Mouse (Mus musculus) E14TG2a.4 (cell line): ENCODE measurements at regions not wholly inside any gene's neighbourhood (a gene's known extent, or its start where the extent isn't known, plus 50 kb on each side); places are given as distances from the start of the nearest gene placed in this dataset.

ENCODE experiments used
- H3K27me3 ChIP-seq: 2 replicates; pipeline ENCODE4 v1.6.1; 2014; ENCODE audit warnings: low read length, control low read depth; ENCODE audit not compliant: insufficient read depth
- H3K36me3 ChIP-seq: 2 replicates; pipeline ENCODE4 v1.6.1; 2014; ENCODE audit warnings: low read length, control low read depth; ENCODE audit not compliant: insufficient read depth
- H3K4me1 ChIP-seq: replicated peaks from 2 replicates; pipeline ENCODE4 v1.6.1; 2014; ENCODE audit warnings: low read depth, low read length, control low read depth
- H3K4me3 ChIP-seq: replicated peaks from 2 replicates; pipeline ENCODE4 v1.5.1; 2014; ENCODE audit warnings: mild to moderate bottlenecking, low read length
- H3K9me3 ChIP-seq: 2 replicates; pipeline ENCODE4 v1.6.1; 2014; ENCODE audit warnings: low read length, control low read depth
- CTCF ChIP-seq: conservative IDR thresholded peaks from 2 replicates; pipeline ENCODE4 v1.5.1; 2014; ENCODE audit warnings: low read length
- NANOG ChIP-seq: IDR thresholded peaks from 2 replicates; pipeline ENCODE4 v1.6.1; 2014; ENCODE audit warnings: borderline replicate concordance, low read length, mixed read lengths
- POU5F1 ChIP-seq: IDR thresholded peaks from 2 replicates; pipeline ENCODE4 v1.6.1; 2014; ENCODE audit warnings: low read length, borderline replicate concordance

DNA sequence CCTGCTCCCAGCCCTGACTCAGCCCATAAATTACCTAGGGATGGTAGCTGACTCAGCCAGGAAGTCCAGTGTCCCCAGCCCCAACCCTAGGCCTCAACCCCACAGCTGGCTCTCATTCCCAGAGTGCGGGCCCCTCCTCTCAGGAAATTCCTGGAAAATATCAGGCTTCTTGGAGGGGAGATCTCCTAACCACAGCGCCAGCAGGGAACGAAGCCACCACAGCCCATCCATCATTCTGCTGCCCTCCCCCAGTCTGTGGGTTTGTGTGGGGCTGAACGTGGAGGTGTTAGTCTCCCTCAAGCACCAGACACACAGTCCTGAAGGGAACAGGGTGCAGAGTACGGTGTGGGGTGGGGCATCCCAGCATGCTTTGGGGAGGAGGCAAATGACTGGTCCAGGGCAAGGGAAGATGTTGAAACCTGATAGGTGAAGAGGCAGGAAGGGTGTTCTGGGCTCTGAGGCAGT lies 143.2 kb downstream of the Zfp36l2 start:
- H3K4me1 ChIP-seq: peaks cover 11% of the 10 kb centered on the region
- H3K36me3 ChIP-seq: no peaks in the 10 kb centered on the region
- H3K27me3 ChIP-seq: no peaks in the 10 kb centered on the region
- H3K9me3 ChIP-seq: peaks cover 55% of the 10 kb centered on the region
- TF ChIP-seq POU5F1 (no peak), CTCF (no peak), NANOG (no peak)
- H3K4me3 ChIP-seq: no peak overlapping the region

DNA sequence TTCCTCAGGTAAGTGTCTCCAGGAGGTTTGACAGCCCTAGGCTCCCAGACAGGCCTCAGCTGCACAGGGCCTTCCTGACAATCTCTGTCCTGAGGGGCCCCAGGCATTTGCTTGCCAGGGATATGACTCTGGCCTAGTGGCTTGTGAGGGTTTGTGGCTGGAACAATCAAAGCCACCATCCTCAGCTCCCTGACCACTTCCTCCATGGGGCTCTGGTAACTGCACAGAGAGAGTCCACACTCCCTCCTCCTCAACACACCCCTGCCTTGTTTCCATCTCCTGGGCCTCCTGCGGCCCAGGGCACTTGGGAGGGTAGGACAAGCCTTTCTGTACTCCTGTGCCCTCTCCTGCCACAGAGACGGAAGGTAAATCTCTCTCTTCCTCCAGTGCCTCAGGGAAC lies 144.6 kb downstream of the Zfp36l2 start:
- TF ChIP-seq CTCF (no peak), NANOG (no peak), POU5F1 (no peak)
- Histone ChIP-seq H3K4me3 (0 out of 2 replicates have a peak overlapping the region, but pooled peaks have one; percentile 1), H3K9me3 (peaks cover 69% of the 10 kb centered on the region), H3K27me3 (no peaks in the 10 kb centered on the region), H3K36me3 (no peaks in the 10 kb centered on the region), H3K4me1 (peaks cover 11% of the 10 kb centered on the region)

DNA sequence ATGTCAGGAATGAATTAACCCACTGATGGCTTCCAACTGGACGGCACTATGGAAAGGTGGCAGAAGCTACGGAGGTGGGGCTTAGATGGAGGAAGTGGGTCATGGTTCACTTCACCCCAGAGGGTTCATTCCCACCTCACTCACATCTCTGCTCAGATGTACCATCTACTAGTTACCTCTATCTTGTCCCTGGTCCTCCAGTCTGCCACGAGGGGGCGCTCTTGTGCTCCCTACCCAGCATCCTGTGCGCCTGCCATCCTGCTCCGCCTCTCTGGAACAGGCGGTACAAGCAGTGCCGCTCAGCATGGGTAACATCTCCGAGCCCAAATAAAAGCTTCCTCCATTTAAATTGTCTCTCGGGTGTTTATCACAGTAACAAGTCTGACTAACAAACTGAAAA lies 148.3 kb downstream of the Zfp36l2 start:
- 0 out of 2 replicates have a peak, but pooled peaks cover 3% of the 10 kb centered on the region for H3K4me1 ChIP-seq
- peaks cover 79% of the 10 kb centered on the region for H3K9me3 ChIP-seq
- 0 out of 2 replicates have a peak, but pooled peaks cover 2% of the 10 kb centered on the region for H3K27me3 ChIP-seq
- H3K4me3 ChIP-seq: no peak overlapping the region
- no peaks in the 10 kb centered on the region for H3K36me3 ChIP-seq
- no peak for TF ChIP-seq NANOG
- TF ChIP-seq POU5F1: no peak
- TF ChIP-seq CTCF: no peak

DNA sequence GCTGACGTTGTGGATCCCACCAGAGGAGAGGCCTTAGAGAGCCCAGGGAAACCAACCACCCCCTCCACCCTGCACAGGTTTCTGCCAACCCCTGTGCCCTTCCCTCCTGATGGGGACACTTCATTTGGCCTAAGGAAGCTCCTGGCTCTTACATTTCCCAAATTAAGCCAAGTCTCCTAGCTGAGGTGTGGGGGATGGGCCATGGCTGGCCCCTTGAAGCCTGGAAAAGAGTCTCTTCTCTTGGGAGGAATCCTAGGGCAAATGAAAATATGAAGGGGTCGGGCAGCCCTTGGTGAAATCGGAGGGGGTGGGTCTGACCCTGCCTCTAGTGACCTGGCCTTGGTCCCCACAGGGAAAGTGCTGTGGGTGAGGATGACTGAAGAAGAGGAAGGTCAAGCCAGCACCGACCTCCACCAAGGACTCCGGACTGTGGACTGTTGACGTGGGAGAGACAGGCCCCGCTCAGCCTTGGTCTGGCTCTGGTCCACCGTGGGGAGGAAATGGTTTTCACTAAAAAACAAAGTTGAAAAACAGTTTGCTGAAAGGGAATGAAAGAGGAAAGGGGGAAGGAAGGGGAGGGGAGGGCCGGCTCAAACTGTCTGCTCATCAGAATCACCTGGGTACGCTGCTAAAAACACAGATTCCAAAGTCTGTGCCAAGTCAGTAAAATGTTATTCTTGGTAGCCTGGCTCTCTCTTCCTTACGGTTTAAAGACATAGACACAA lies 150.0 kb downstream of the Zfp36l2 start:
- TF ChIP-seq CTCF (no peak), NANOG (no peak), POU5F1 (no peak)
- H3K36me3 ChIP-seq: no peaks in the 10 kb centered on the region
- no peak overlapping the region for H3K4me3 ChIP-seq
- H3K9me3 ChIP-seq: peaks cover 63% of the 10 kb centered on the region
- peaks cover 7% of the 10 kb centered on the region; the same call in 1 of the 2 replicates for H3K27me3 ChIP-seq
- 0 out of 2 replicates have a peak, but pooled peaks cover 12% of the 10 kb centered on the region for H3K4me1 ChIP-seq

DNA sequence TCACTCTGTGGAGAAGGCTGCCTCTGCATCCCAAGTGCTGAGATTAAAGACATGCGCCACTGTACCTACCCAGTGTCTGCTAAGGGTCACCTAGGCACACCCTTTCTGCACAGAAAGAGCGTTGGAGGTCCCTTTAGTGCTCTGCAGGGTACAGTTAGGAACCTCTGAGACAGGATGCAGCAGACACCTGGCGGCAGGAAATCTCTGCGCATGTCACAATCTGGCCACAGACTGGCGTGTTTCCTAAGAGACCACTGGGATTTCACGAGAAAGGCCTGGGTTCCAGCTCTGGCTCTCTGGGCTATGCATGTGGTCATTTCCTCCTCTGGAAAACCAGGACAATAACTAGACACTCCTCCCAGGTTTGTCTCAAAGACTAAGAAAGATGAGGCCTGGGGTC lies 151.7 kb downstream of the Zfp36l2 start:
- H3K4me3 ChIP-seq: no peak overlapping the region
- H3K36me3 ChIP-seq: no peaks in the 10 kb centered on the region
- H3K4me1 ChIP-seq: 0 out of 2 replicates have a peak, but pooled peaks cover 15% of the 10 kb centered on the region
- TF ChIP-seq CTCF (no peak), POU5F1 (no peak), NANOG (no peak)
- peaks cover 20% of the 10 kb centered on the region for H3K27me3 ChIP-seq
- H3K9me3 ChIP-seq: peaks cover 46% of the 10 kb centered on the region

DNA sequence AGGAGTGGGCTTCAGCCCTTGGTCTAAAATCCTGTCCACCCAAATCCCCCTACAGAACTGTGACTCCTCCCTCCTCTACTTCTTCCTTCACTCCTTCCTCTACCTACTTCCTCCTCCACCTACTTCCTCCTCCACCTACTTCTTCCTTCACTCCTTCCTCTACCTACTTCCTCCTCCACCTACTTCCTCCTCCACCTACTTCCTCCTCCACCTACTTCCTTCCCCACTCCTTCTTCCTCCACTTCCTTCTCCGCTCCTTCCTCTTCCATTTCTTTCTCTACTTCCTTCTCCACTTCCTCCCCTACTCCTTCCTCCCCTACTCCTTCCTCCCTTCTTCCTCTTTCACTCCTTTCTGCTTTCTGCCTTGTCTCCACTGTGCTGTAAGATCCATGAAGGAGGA lies 152.9 kb downstream of the Zfp36l2 start:
- Histone ChIP-seq H3K4me3 (no peak overlapping the region), H3K9me3 (peaks cover 33% of the 10 kb centered on the region), H3K36me3 (no peaks in the 10 kb centered on the region), H3K4me1 (0 out of 2 replicates have a peak, but pooled peaks cover 15% of the 10 kb centered on the region), H3K27me3 (peaks cover 23% of the 10 kb centered on the region)
- TF ChIP-seq NANOG (no peak), CTCF (no peak), POU5F1 (no peak)

DNA sequence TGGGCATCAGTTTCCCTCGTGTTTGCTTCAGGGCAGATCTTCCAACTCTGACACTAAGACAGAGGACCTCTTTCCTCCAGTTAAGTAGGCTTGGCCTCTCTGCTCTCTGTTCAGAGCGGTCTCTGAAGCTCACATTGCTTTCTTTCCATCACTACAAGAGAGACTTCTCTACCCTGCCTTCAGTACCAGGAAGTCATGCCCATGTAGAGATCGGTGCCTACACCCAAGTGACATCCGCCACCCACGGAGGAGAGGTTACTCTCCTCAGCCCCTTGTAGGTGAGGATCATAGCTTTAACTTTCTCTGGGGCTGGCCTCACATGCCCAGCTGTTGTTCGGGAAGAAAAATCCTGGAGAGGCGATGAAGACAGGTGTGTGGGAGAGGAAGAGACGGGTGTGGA lies 155.3 kb downstream of the Zfp36l2 start:
- Histone ChIP-seq H3K27me3 (peaks cover 39% of the 10 kb centered on the region), H3K36me3 (no peaks in the 10 kb centered on the region), H3K9me3 (peaks cover 10% of the 10 kb centered on the region), H3K4me1 (peaks cover 36% of the 10 kb centered on the region), H3K4me3 (no peak overlapping the region)
- TF ChIP-seq CTCF (no peak), POU5F1 (no peak), NANOG (no peak)

DNA sequence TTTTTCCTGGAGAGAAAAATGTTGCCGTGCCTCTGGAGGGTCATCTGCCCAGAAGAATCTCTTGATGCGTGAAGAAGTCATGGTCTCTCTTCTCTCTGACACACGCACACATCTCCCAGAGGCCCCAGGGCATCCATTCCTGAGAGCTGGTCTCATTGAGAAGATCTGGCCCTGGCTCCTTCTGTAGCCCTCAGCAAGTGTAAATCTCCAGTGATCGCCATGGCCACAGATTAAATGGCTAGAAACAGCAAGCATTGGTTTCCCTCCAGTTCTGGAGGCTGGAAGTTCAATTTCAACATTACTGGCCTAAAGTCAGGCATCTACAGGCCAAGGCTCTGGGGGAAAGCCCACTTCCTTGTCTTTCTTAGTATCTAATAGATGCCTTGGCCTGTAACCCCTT lies 155.9 kb downstream of the Zfp36l2 start:
- no peak for TF ChIP-seq CTCF
- no peak for TF ChIP-seq NANOG
- no peak for TF ChIP-seq POU5F1
- Histone ChIP-seq H3K27me3 (peaks cover 42% of the 10 kb centered on the region), H3K9me3 (peaks cover 4% of the 10 kb centered on the region; the same call in 1 of the 2 replicates), H3K4me1 (peaks cover 42% of the 10 kb centered on the region), H3K36me3 (no peaks in the 10 kb centered on the region), H3K4me3 (no peak overlapping the region)
